In genomic region chr2:162931123-162931673, GRCm38 (mm10) we compare ENCODE assay signal across 8 mouse cellular contexts. TPM values are rescaled to one million over a fixed set of nuclear protein-coding genes. Genes with fewer than 3 reads are reported as not detected.
DNase-seq lines count a peak whose midpoint lies in the region; ATAC-seq lines count a peak whose summit lies in the region.

Srsf6 (plus strand) TSS chr2:162931528.

- no peaks in the 10 kb centered on the region for H3K9me3 ChIP-seq in forebrain, embryonic 11.5 days (ENCODE audit: control insufficient read depth, low read length)
- H3K9me3 ChIP-seq in heart, embryonic 16.5 days (replicated peaks; ENCODE audit: control insufficient read depth, low read length) = no peaks in the 10 kb centered on the region
- no peaks in the 10 kb centered on the region for H3K9me3 ChIP-seq in liver, embryonic 15.5 days (replicated peaks)
- H3K9me3 ChIP-seq in neural tube, embryonic 12.5 days = no peaks in the 10 kb centered on the region

- peak within 1 kb of the TSS; percentile 94 for H3K27ac ChIP-seq in forebrain, embryonic 11.5 days (ENCODE audit: low read depth, low read length)
- H3K27ac ChIP-seq in heart, embryonic 16.5 days (ENCODE audit: low read length) = peak within 1 kb of the TSS; percentile 98
- peak within 1 kb of the TSS; percentile 95 for H3K27ac ChIP-seq in liver, embryonic 15.5 days (replicated peaks)
- peak within 1 kb of the TSS; percentile 97 for H3K27ac ChIP-seq in neural tube, embryonic 12.5 days

- peak within 1 kb of the TSS; percentile 100 for H3K4me3 ChIP-seq in forebrain, embryonic 11.5 days (ENCODE audit: low read depth, low read length)
- peak within 1 kb of the TSS; percentile 99 for H3K4me3 ChIP-seq in heart, embryonic 16.5 days (ENCODE audit: low read length)
- peak within 1 kb of the TSS; percentile 100 for H3K4me3 ChIP-seq in liver, embryonic 15.5 days (replicated peaks)
- peak within 1 kb of the TSS; percentile 99 for H3K4me3 ChIP-seq in neural tube, embryonic 12.5 days

- peak; percentile 90 for ATAC-seq in forebrain, embryonic 11.5 days (replicated peaks; ENCODE audit: low FRiP score)
- peak; percentile 95 for ATAC-seq in heart, embryonic 16.5 days (replicated peaks; ENCODE audit: extremely low read depth, insufficient read depth, low FRiP score)
- peak; percentile 95 for ATAC-seq in liver, embryonic 15.5 days (ENCODE audit: insufficient read depth)
- ATAC-seq in neural tube, embryonic 12.5 days (ENCODE audit: low FRiP score, low read depth) = peak; percentile 92

- 0 out of 2 replicates have a peak, but pooled peaks cover 3% of the 10 kb centered on the region for H3K4me1 ChIP-seq in forebrain, embryonic 11.5 days (replicated peaks; ENCODE audit: control insufficient read depth, insufficient read depth, low read length)
- H3K4me1 ChIP-seq in heart, embryonic 16.5 days (ENCODE audit: control insufficient read depth, insufficient read depth, low read length) = peaks cover 11% of the 10 kb centered on the region
- peaks cover 39% of the 10 kb centered on the region for H3K4me1 ChIP-seq in liver, embryonic 15.5 days (replicated peaks)
- peaks cover 12% of the 10 kb centered on the region for H3K4me1 ChIP-seq in neural tube, embryonic 12.5 days

- WGBS in forebrain, embryonic 11.5 days = under 1% methylated on average over 35 of the region's 68 CpGs
- under 1% methylated on average over 68 of the region's 68 CpGs for WGBS in heart, embryonic 16.5 days
- WGBS in liver, embryonic 15.5 days (ENCODE audit: insufficient replicate concordance) = 0% methylated on average over 65 of the region's 68 CpGs
- WGBS in neural tube, embryonic 12.5 days = under 1% methylated on average over 68 of the region's 68 CpGs

- peak; percentile 75 to 80 for DNase-seq in CD8-positive naive resting alpha-beta T cell, adult 2 months (ENCODE audit: low read depth in 2 of 2, low spot score in 2 of 2)
- DNase-seq in c-Kit-positive CD71-positive TER-119-negative erythroid progenitor cells, embryonic 14.5 days (ENCODE audit: low read depth) = peak; percentile 81
- DNase-seq in forebrain, embryonic 11.5 days (ENCODE audit: low spot score) = peak; percentile 92
- peak; percentile 91 to 94 for DNase-seq in kidney, postnatal 36 days
- DNase-seq in telencephalon, adult 2 months (ENCODE audit: low read depth, low spot score) = peak; percentile 90

- peak within 1 kb of the TSS; percentile 100 for H3K9ac ChIP-seq in forebrain, embryonic 11.5 days (ENCODE audit: low read length)
- H3K9ac ChIP-seq in heart, embryonic 16.5 days (ENCODE audit: low read length) = peak within 1 kb of the TSS; percentile 100
- peak within 1 kb of the TSS; percentile 100 for H3K9ac ChIP-seq in liver, embryonic 15.5 days
- H3K9ac ChIP-seq in neural tube, embryonic 12.5 days = peak within 1 kb of the TSS; percentile 100

- H3K27me3 ChIP-seq in forebrain, embryonic 11.5 days (ENCODE audit: control insufficient read depth, insufficient read depth, low read length) = no peaks in the 10 kb centered on the region
- 0 out of 2 replicates have a peak, but pooled peaks cover 3% of the 10 kb centered on the region for H3K27me3 ChIP-seq in heart, embryonic 16.5 days (ENCODE audit: control insufficient read depth, insufficient read depth, low read length)
- H3K27me3 ChIP-seq in liver, embryonic 15.5 days = peaks cover 5% of the 10 kb centered on the region; the same call in 1 of the 2 replicates
- no peaks in the 10 kb centered on the region for H3K27me3 ChIP-seq in neural tube, embryonic 12.5 days (replicated peaks)

- H3K36me3 ChIP-seq in forebrain, embryonic 11.5 days (ENCODE audit: control insufficient read depth, insufficient read depth, low read length) = peaks cover 8% of the 10 kb centered on the region; the same call in 1 of the 2 replicates
- H3K36me3 ChIP-seq in heart, embryonic 16.5 days (ENCODE audit: control insufficient read depth, insufficient read depth) = peaks cover 22% of the 10 kb centered on the region
- H3K36me3 ChIP-seq in liver, embryonic 15.5 days (replicated peaks) = peaks cover 35% of the 10 kb centered on the region
- H3K36me3 ChIP-seq in neural tube, embryonic 12.5 days = peaks cover 29% of the 10 kb centered on the region

- H3K4me2 ChIP-seq in forebrain, embryonic 11.5 days (ENCODE audit: low read depth, low read length, severe bottlenecking) = peak within 1 kb of the TSS; percentile 81
- H3K4me2 ChIP-seq in heart, embryonic 16.5 days (ENCODE audit: low read depth, low read length) = peak within 1 kb of the TSS; percentile 93
- H3K4me2 ChIP-seq in liver, embryonic 15.5 days = peak within 1 kb of the TSS; percentile 96
- H3K4me2 ChIP-seq in neural tube, embryonic 12.5 days (replicated peaks) = peak within 1 kb of the TSS; percentile 80

RNA-seq across cellular contexts. Expression of gene Srsf6, which starts in this region (rescaled TPM):
- polyA plus RNA-seq in forebrain, embryonic 11.5 days (2014; fragmentation: Nextera tagmentation; extraction: Ambion mirVana) = 297 and 311 TPM in 2 replicates
- polyA plus RNA-seq in heart, embryonic 16.5 days (2015; fragmentation: Nextera tagmentation; extraction: Ambion mirVana) = 112 and 129 TPM in 2 replicates
- polyA plus RNA-seq in liver, embryonic 15.5 days (2015; fragmentation: Nextera tagmentation; extraction: Ambion mirVana) = 88.3 and 95.6 TPM in 2 replicates
- 222 and 241 TPM in 2 replicates for polyA plus RNA-seq in neural tube, embryonic 12.5 days (2016; fragmentation: Nextera tagmentation; extraction: Ambion mirVana)

Comparison
In these comparisons a context has a peak if more than half of its experiments do, and no peak if none do; other contexts are left out.
1. Peak in every context shown above with its lines: DNase-seq, ATAC-seq, H3K4me3 ChIP-seq and H3K27ac ChIP-seq.